Mouse (Mus musculus) cerebellum, adult 2 months (tissue): ENCODE data around the gene Gm3173.
"Not testable (repeated sequence)": the region's sequence is repeated elsewhere in the genome, so short reads cannot be mapped to it uniquely, and the experiment has no call there.

Experiments
- CTCF ChIP-seq: fragments of 200-500 bp; IDR thresholded peaks from 2 replicates; pipeline ENCODE4 v1.5.1; 2011; ENCODE audit warnings: low read depth, mild to moderate bottlenecking, control low read depth, low read length, moderate library complexity, borderline replicate concordance; ENCODE audit not compliant: insufficient read depth
- POLR2A ChIP-seq: fragments of 200-500 bp; IDR thresholded peaks from 2 replicates; pipeline ENCODE4 v1.6.1; 2011; ENCODE audit warnings: low read length, control low read depth, borderline replicate concordance; ENCODE audit not compliant: insufficient read depth

GRCm38 (mm10) chr14:4397226-4397625 lies 33.6 kb upstream of the Gm3173 start, which contains the start of gene Gm3159:
- not testable (repeated sequence) for TF ChIP-seq POLR2A, CTCF
